ENCODE assay signal across 10 mouse cellular contexts in genomic region chr9:107618098-107618497, GRCm38 (mm10). TPM values are rescaled to one million over a fixed set of nuclear protein-coding genes. Genes with fewer than 3 reads are reported as not detected.
DNase-seq lines count a peak whose midpoint lies in the region; ATAC-seq and TF ChIP-seq lines count a peak whose summit lies in the region.
"Had no signal": no experiment of that assay in that cellular context is flagged by ENCODE, and none has a peak within 500 bp of the region (broad histone marks: within the 10 kb centered on the region; RNA-seq: fewer than 3 reads in every experiment).

No protein-coding gene starts in this region.

- WGBS in kidney, adult 2 months = 78% methylated on average over 6 of the region's 6 CpGs
- WGBS in neural tube, embryonic 13.5 days = 89% methylated on average over 6 of the region's 6 CpGs
- 87% methylated on average over 6 of the region's 6 CpGs for WGBS in stomach, embryonic 16.5 days

- H3K4me2 ChIP-seq in neural tube, embryonic 13.5 days = no peak overlapping the region
- no peak overlapping the region for H3K4me2 ChIP-seq in stomach, embryonic 16.5 days (ENCODE audit: low read depth, low read length)

- no peaks in the 10 kb centered on the region for H3K27me3 ChIP-seq in kidney, adult 2 months (replicated peaks; ENCODE audit: control insufficient read depth, insufficient read depth, low read length)
- H3K27me3 ChIP-seq in neural tube, embryonic 13.5 days = no peaks in the 10 kb centered on the region
- no peaks in the 10 kb centered on the region for H3K27me3 ChIP-seq in stomach, embryonic 16.5 days (ENCODE audit: control insufficient read depth, insufficient read depth, low read length)

- ATAC-seq in neural tube, embryonic 13.5 days (ENCODE audit: low read depth) = no peak
- ATAC-seq in stomach, embryonic 16.5 days (ENCODE audit: insufficient read depth, low FRiP score) = no peak

- peaks cover 2% of the 10 kb centered on the region for H3K36me3 ChIP-seq in kidney, adult 2 months (ENCODE audit: control insufficient read depth, insufficient read depth, low read length)
- H3K36me3 ChIP-seq in neural tube, embryonic 13.5 days = peaks cover 77% of the 10 kb centered on the region
- peaks cover 34% of the 10 kb centered on the region for H3K36me3 ChIP-seq in stomach, embryonic 16.5 days (ENCODE audit: control insufficient read depth, insufficient read depth, low read length)

- TF ChIP-seq POLR2A in kidney, adult 2 months (IDR thresholded peaks at IDR 0.05; ENCODE audit: low read depth, low read length) = no peak

- H3K4me3 ChIP-seq in kidney, adult 2 months (ENCODE audit: insufficient read depth, low read depth, low read length) = no peak overlapping the region
- H3K4me3 ChIP-seq in neural tube, embryonic 13.5 days = no peak overlapping the region
- H3K4me3 ChIP-seq in stomach, embryonic 16.5 days (replicated peaks; ENCODE audit: low read length) = no peak overlapping the region

- H3K9ac ChIP-seq in neural tube, embryonic 13.5 days = no peak overlapping the region
- H3K9ac ChIP-seq in stomach, embryonic 16.5 days (ENCODE audit: low read length) = peak overlapping the region; percentile 62; the same call in 1 of the 2 replicates
- H3K9ac ChIP-seq: liver, embryonic 14.5 days had no signal

- H3K9me3 ChIP-seq in neural tube, embryonic 13.5 days = no peaks in the 10 kb centered on the region
- no peaks in the 10 kb centered on the region for H3K9me3 ChIP-seq in stomach, embryonic 16.5 days (replicated peaks; ENCODE audit: control insufficient read depth, low read length)

- peaks cover 37% of the 10 kb centered on the region for H3K4me1 ChIP-seq in kidney, adult 2 months (ENCODE audit: control insufficient read depth, insufficient read depth, low read length)
- H3K4me1 ChIP-seq in neural tube, embryonic 13.5 days (replicated peaks) = peaks cover 32% of the 10 kb centered on the region
- H3K4me1 ChIP-seq in stomach, embryonic 16.5 days (ENCODE audit: control insufficient read depth, insufficient read depth, low read length) = peaks cover 33% of the 10 kb centered on the region

- H3K27ac ChIP-seq in kidney, adult 2 months (ENCODE audit: insufficient read depth, low read depth, low read length) = peak overlapping the region; percentile 91
- peak overlapping the region; percentile 77 for H3K27ac ChIP-seq in neural tube, embryonic 13.5 days (replicated peaks)
- peak overlapping the region; percentile 92 for H3K27ac ChIP-seq in stomach, embryonic 16.5 days (ENCODE audit: low read length)

- DNase-seq in adrenal gland, adult 2 months = peak; percentile 14
- DNase-seq in adrenal gland, adult 18-20 months (ENCODE audit: low spot score in 2 of 2) = no peak
- no peak for DNase-seq in kidney, adult 2 months
- no peak for DNase-seq in kidney, postnatal 4 days
- DNase-seq in neural tube, embryonic 10.5 days (ENCODE audit: extremely low spot score, low spot score) = no peak
- no peak for DNase-seq in adrenal gland, postnatal 10 days
- DNase-seq: gastrocnemius, postnatal 10 days had no signal

- TF ChIP-seq CTCF in kidney, adult 2 months (conservative IDR thresholded peaks at IDR 0.05; ENCODE audit: insufficient read depth, insufficient read length, low read depth, low read length) = no peak

RNA-seq across cellular contexts. Expression of gene Sema3b, which starts 9.1 kb away (rescaled TPM):
- 1 to 10 TPM; 3.7 to 4.1 TPM for total RNA-seq in adrenal gland, adult 2 months (2021)
- 8.3 and 10.4 TPM in 2 replicates for polyA plus RNA-seq in adrenal gland, adult 2 months (2012; rRNA removed)
- total RNA-seq in adrenal gland, adult 18-20 months (2021) = 1 to 10 TPM; 5.1 to 6.3 TPM
- 63.3 and 78.8 TPM in 2 replicates for polyA plus RNA-seq in kidney, adult 2 months (2012; rRNA removed)
- 6.5 and 9.0 TPM in 2 replicates for polyA plus RNA-seq in neural tube, embryonic 13.5 days (2015; fragmentation: Nextera tagmentation; extraction: Ambion mirVana)
- 14.9 and 16.3 TPM in 2 replicates for polyA plus RNA-seq in stomach, embryonic 16.5 days (2015; fragmentation: Nextera tagmentation; extraction: Ambion mirVana)
- 10 to 100 TPM in 1 of 2 experiments, 1 to 10 TPM in 1; 9.5 to 13.2 TPM for total RNA-seq in adrenal gland, postnatal 10 days (2021)

RNA-seq across cellular contexts. Expression of gene Gnai2, which starts 17.1 kb away (rescaled TPM):
- 100 to 1,000 TPM; 198 to 278 TPM for total RNA-seq in adrenal gland, adult 2 months (2021)
- 330 and 345 TPM in 2 replicates for polyA plus RNA-seq in adrenal gland, adult 2 months (2012; rRNA removed)
- 100 to 1,000 TPM; 238 to 263 TPM for total RNA-seq in adrenal gland, adult 18-20 months (2021)
- polyA plus RNA-seq in kidney, adult 2 months (2012; rRNA removed) = 356 and 366 TPM in 2 replicates
- polyA plus RNA-seq in neural tube, embryonic 13.5 days (2015; fragmentation: Nextera tagmentation; extraction: Ambion mirVana) = 350 and 384 TPM in 2 replicates
- polyA plus RNA-seq in stomach, embryonic 16.5 days (2015; fragmentation: Nextera tagmentation; extraction: Ambion mirVana) = 308 and 311 TPM in 2 replicates
- total RNA-seq in adrenal gland, postnatal 10 days (2021) = 100 to 1,000 TPM; 292 to 327 TPM

RNA-seq across cellular contexts. Expression of gene Ifrd2, which starts 30.7 kb away (rescaled TPM):
- total RNA-seq in adrenal gland, adult 2 months (2021) = 10 to 100 TPM; 36.0 to 41.7 TPM
- polyA plus RNA-seq in adrenal gland, adult 2 months (2012; rRNA removed) = 67.3 and 80.0 TPM in 2 replicates
- 10 to 100 TPM; 38.0 to 41.1 TPM for total RNA-seq in adrenal gland, adult 18-20 months (2021)
- 50.5 and 57.8 TPM in 2 replicates for polyA plus RNA-seq in kidney, adult 2 months (2012; rRNA removed)
- 13.5 and 17.4 TPM in 2 replicates for polyA plus RNA-seq in neural tube, embryonic 13.5 days (2015; fragmentation: Nextera tagmentation; extraction: Ambion mirVana)
- polyA plus RNA-seq in stomach, embryonic 16.5 days (2015; fragmentation: Nextera tagmentation; extraction: Ambion mirVana) = 62.0 and 77.7 TPM in 2 replicates
- 10 to 100 TPM; 37.4 to 40.9 TPM for total RNA-seq in adrenal gland, postnatal 10 days (2021)

RNA-seq across cellular contexts. Expression of gene Hyal3, which starts 37.5 kb away (rescaled TPM):
- 1 to 10 TPM; 1.3 to 1.4 TPM for total RNA-seq in adrenal gland, adult 2 months (2021)
- 1.8 and 2.2 TPM in 2 replicates for polyA plus RNA-seq in adrenal gland, adult 2 months (2012; rRNA removed)
- total RNA-seq in adrenal gland, adult 18-20 months (2021) = 1 to 10 TPM; 1.4 to 1.7 TPM
- 1.6 and 2.1 TPM in 2 replicates for polyA plus RNA-seq in kidney, adult 2 months (2012; rRNA removed)
- 1.9 and 2.0 TPM in 2 replicates for polyA plus RNA-seq in neural tube, embryonic 13.5 days (2015; fragmentation: Nextera tagmentation; extraction: Ambion mirVana)
- 1.4 and 1.9 TPM in 2 replicates for polyA plus RNA-seq in stomach, embryonic 16.5 days (2015; fragmentation: Nextera tagmentation; extraction: Ambion mirVana)
- total RNA-seq in adrenal gland, postnatal 10 days (2021) = 1 to 10 TPM; 1.0 to 1.2 TPM

RNA-seq across cellular contexts. Expression of gene Naa80, which starts 39.4 kb away (rescaled TPM):
- total RNA-seq in adrenal gland, adult 2 months (2021) = 10 to 100 TPM; 15.9 to 19.2 TPM
- polyA plus RNA-seq in adrenal gland, adult 2 months (2012; rRNA removed) = 111 TPM in 2 replicates
- 10 to 100 TPM; 13.3 to 16.5 TPM for total RNA-seq in adrenal gland, adult 18-20 months (2021)
- 43.0 and 62.8 TPM in 2 replicates for polyA plus RNA-seq in kidney, adult 2 months (2012; rRNA removed)
- 15.9 and 19.0 TPM in 2 replicates for polyA plus RNA-seq in neural tube, embryonic 13.5 days (2015; fragmentation: Nextera tagmentation; extraction: Ambion mirVana)
- 17.4 and 20.4 TPM in 2 replicates for polyA plus RNA-seq in stomach, embryonic 16.5 days (2015; fragmentation: Nextera tagmentation; extraction: Ambion mirVana)
- total RNA-seq in adrenal gland, postnatal 10 days (2021) = 10 to 100 TPM; 17.7 to 20.6 TPM
